Mouse (Mus musculus) heart, postnatal 25 days (tissue): ENCODE measurements around the gene Rbms2. TPM values are rescaled to one million over a fixed set of nuclear protein-coding genes. Genes with fewer than 3 reads are reported as not detected.
"Not testable (repeated sequence)": the region's sequence is repeated elsewhere in the genome, so short reads cannot be mapped to it uniquely, and the experiment has no call there.

Experiments used
- DNase-seq: peaks from one replicate; pipeline ENCODE4 v3.0.0; 2022; ENCODE audit warnings: low spot score
- intact Hi-C: fragments of 180-260 bp; cut with DNase I; formaldehyde crosslinking; loops from one replicate; pipeline ENCODE4 v1.15.1; 2025
- total RNA-seq, 2 experiments: library from RNA; stranded (reverse); gene quantifications; 2 replicates each; pipeline ENCODE4 v1.2.3; 2021

Rbms2 gene
- 10 to 100 TPM; 82.2 to 88.4 TPM for total RNA-seq

DNA sequence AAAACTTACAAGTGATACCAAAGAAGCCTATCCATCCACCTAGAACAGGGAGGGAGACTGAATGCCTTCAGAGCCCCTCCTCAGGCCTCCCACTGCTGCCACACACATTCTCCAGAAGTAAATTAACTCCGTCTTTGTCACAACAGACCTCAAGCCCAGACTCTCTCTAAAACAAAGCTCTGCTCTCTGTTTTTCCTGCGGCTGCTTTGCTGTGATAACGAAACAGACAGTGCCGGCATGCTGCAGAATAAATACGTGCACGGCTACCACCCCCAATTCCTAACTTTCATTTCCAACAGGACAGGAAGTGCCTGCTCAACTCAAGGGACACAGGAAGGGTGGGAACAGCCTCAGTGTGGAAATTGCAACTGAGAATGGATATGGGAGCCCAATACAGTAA is at the start of gene Rbms2:
Rbms2 (minus strand) TSS at position 309 of the 400 bp plus-strand sequence.
- intact Hi-C loops, result no loop called here
- peak; percentile 47 for DNase-seq

DNA sequence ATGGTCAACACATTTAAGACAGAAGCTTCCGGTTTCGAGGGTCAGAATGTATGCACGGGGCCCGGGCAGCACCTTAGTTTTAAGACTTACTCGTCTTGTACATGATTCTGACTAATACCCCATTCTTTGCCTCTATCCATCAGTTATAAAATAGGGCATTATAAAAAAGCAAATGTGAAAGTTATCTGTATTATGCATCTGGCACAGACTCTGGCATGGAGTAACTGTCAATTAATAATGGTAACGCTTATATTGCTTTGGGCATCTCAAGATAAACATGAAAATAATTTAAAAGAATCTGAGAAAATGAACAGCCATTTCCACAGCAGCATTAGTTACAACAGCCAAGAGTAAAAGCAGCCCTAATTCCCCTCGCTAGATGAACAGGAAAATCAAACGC is 47.9 kb upstream of the Rbms2 start:
- DNase-seq, result no peak
- intact Hi-C loops, result no loop called here

DNA sequence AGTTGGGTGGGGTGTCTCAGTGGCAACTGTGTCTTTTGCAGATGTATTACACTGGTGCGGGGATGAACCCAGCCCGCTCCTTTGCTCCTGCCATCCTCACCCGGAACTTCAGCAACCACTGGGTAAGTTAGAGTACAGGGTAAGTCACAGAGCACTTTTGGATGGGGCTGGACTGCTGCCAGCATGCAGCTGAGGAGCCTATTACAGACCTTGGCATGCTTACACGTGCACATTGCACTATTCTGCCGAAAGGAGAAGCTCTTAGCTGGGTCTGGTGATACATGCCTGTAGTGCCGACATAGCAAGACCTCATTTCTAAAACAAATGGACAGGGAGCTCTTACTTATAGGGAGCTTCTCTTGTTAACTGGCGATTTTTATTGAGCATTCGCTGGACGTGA is 47.5 kb upstream of the Rbms2 start:
- DNase-seq, result no peak
- intact Hi-C loops, result no loop called here

DNA sequence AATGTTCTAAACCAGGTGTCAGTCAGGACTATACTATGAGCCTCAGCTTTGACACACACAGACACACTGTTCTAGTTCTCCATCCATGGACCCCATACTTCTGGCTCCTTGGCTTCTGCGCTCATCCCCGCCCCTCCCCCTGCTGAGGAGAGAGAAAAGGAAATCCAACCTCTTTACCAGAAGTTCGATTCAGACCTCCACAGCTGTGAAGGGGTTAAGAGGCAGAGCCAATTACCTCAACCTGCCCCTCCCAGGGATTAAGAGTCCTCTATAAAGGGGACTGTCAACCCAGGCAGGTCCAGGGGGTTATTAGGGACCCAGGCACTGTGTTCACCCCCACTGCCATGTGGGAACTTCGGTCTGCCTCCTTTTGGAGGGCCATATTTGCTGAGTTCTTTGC is 45.4 kb upstream of the Rbms2 start, which contains the start of gene Mip:
Mip (plus strand) TSS at position 301 of the 400 bp plus-strand sequence.
- DNase-seq, result no peak
- intact Hi-C loops, result no loop called here

DNA sequence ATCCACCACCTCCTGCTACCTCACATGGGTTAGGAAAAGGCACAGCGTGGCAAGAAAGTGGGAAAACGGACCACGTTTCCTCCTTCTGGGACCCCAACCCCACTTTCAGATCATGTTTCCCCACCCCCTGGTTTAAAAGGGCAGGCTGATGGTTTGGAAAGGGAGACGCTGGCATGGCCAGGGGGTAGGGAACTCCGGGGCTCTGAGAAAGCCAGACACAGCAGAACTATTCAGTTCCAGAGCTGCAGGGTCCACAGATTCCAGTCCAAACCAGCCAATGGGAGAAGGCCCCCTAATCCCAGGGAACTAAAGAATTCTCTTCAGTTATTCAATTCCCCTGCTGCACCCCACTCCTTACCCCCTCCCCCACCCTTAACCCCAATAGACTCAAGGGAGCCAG is 45.0 kb upstream of the Rbms2 start:
- intact Hi-C loops, result no loop called here
- DNase-seq, result no peak

GRCm38 (mm10) chr10:128221533-128222286 is 41.6 kb upstream of the Rbms2 start:
- intact Hi-C loops, result no loop called here
- no peak for DNase-seq

DNA sequence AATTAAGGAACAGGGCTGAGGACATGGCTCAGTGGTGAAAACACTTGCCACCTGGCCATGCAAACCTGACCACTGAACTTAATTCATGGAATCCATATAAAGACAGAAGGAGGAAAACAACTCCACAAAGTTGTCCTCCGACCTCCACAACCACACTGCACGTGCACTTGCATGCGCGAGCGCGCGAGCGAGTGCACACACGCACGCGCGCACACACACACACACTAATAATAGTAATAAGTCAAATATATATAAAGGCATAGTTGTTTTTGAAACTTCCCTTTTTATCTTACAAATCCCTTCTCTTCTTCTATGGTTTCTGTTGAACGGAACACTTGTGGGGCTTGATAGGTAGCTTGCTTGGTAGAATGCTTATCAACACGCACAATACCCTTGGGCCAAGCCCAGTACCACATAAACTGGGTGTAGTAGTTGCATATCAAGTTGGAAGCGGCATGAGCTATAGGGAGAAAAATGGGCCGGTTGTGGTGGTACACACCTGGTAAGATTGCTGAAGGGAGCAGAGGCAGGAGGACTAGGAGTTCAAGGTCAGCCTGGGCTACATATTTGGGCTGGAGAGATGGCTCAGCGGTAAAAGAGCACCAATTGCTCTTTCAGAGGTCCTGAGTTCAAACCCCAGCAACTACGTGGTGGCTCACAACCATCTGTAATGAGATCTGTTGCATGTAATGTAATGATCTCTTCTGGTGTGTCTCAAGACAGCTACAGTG is 38.5 kb upstream of the Rbms2 start:
- intact Hi-C loops, result no loop called here
- DNase-seq, result no peak

DNA sequence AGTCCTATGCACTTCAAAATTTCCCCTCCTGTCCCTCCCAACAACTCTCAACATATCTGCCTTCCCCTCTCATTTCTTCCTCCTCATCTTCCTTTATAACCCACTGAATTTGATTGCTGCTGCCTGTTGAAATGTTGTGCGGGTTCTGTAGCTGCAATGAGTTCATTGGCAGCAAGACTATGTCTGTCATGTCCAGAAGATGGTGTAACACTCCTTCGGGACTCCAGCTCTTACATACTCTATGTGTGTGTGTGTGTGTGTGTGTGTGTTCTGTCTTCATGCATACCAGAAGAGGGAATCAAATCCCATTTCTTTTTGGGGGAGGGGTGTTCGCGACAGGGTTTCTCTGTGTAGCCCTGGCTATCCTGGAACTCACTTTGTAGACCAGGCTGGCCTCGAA is 34.9 kb upstream of the Rbms2 start:
- intact Hi-C loops, result loop anchor here (2.0 kb wide), 1 partner anchor 70 kb away; no protein-coding TSS in a partner anchor
- no peak for DNase-seq

DNA sequence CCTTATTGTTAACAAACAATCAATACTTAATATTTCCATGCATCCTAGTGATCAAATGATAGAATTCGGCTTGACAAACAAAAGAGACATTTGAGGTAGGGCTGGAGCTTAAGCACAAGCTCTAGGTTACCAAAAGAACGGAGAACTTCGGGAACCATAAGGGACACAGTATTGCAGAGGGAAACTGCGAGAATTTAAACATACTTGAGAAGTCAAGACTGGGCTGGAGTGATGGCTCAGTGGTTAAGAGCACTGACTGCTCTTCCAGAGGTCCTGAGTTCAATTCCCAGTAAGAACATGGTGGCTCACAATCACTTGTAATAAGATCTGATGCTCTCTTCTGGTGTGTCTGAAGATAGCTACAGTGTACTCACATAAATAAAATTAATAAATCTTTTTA is 34.0 kb upstream of the Rbms2 start:
- DNase-seq, result not testable (repeated sequence)
- intact Hi-C loops, result loop anchor here (2.0 kb wide), 1 partner anchor 71 kb away; no protein-coding TSS in a partner anchor

- no peak for DNase-seq
- intact Hi-C loops, result loop anchor here (1.0 kb wide), 1 partner anchor 19 kb away; the partner anchor contains the start of gene Timeless
Observed at GRCm38 (mm10) chr10:128212871-128213323, 32.8 kb upstream of the Rbms2 start.

- intact Hi-C loops, result no loop called here
- DNase-seq, result no peak
Observed at GRCm38 (mm10) chr10:128212148-128212547, 32.1 kb upstream of the Rbms2 start.

- DNase-seq, result peak; percentile 79
- intact Hi-C loops, result no loop called here
Observed at GRCm38 (mm10) chr10:128211390-128212108, 31.5 kb upstream of the Rbms2 start, which contains the start of gene Spryd4. Gene Spryd4 (minus strand): TSS chr10:128211807.

GRCm38 (mm10) chr10:128210954-128211353 is 30.9 kb upstream of the Rbms2 start:
- no peak for DNase-seq
- intact Hi-C loops, result no loop called here

DNA sequence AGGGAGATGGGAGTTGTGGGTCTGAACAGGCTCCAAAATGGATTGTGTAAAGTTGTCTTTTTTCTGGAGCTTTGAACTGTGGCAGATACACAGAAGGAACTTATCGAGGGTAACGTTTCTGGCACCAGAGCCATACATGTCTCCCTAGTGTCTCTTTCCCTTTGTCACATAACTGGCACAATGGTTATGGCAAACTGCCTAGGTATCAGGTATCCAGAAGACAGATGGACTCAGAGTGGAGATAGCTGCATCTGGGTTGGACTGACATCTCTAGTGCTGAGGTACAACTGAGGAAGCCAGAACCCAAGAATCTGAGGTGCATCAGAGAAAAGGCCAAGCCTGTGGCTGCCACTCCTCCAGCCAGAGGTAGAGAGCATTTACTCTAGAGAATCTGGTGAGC is 30.0 kb upstream of the Rbms2 start:
- intact Hi-C loops, result no loop called here
- no peak for DNase-seq

DNA sequence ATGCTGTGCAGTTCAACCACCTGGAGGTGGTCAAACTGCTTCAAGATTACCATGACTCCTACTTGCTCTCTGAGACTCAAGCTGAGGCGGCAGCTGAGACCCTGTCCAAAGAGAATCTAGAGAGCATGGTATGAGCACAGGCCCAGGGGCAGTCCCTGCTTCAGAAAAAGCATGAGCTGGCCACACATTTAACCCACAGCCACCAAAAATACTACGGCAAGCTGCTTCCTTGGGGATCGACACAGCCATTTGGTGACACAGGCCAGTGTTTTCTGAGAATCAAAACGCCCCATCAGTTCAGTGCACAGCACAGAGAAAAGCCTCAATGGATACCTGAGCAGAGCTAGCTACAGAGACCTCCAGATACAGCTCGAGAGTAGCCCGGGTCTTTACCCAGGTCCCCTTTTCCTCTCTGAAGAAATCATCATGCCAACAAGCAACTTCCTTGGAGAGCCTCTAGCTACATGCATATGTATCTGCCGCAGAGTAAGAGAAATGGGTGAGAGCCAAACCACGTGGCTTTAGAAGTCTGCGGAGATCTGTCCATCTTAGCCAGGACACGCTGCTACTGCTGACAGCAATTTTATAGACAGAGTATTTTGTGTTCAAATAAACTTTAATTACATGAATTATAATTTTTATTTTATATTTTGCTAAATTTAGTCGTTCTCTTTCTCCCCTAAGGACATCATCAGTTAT is 29.4 kb upstream of the Rbms2 start:
- intact Hi-C loops, result no loop called here

GRCm38 (mm10) chr10:128208326-128208725 is 28.2 kb upstream of the Rbms2 start:
- no peak for DNase-seq
- intact Hi-C loops, result no loop called here

More for the DNA sequence above, 29.4 kb upstream of the Rbms2 start:
- DNase-seq, result no peak

- intact Hi-C loops, result no loop called here
Observed at GRCm38 (mm10) chr10:128204941-128205340, 24.8 kb upstream of the Rbms2 start.

DNA sequence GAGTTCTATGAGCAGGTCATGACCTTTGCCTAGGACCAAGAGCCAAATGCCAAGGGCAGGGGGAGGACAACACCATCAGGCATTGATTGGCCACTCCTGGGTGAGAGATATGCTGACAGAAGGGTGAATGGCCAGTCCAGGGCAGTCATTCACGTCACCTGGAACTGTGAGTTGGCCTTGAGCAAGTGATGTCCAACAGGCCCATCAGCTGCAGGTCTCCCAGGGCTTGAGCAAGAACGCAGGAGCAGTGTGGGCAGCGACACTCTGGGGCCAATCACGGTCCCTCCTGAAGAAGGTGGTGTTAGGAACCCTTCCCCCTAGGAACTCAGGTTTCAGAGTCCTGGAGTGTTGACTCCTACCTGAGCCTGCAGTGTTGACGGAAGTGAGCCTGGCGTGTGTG is 21.8 kb upstream of the Rbms2 start:
- intact Hi-C loops, result no loop called here
- DNase-seq, result no peak

More at GRCm38 (mm10) chr10:128204941-128205340, 24.8 kb upstream of the Rbms2 start:
- no peak for DNase-seq

DNA sequence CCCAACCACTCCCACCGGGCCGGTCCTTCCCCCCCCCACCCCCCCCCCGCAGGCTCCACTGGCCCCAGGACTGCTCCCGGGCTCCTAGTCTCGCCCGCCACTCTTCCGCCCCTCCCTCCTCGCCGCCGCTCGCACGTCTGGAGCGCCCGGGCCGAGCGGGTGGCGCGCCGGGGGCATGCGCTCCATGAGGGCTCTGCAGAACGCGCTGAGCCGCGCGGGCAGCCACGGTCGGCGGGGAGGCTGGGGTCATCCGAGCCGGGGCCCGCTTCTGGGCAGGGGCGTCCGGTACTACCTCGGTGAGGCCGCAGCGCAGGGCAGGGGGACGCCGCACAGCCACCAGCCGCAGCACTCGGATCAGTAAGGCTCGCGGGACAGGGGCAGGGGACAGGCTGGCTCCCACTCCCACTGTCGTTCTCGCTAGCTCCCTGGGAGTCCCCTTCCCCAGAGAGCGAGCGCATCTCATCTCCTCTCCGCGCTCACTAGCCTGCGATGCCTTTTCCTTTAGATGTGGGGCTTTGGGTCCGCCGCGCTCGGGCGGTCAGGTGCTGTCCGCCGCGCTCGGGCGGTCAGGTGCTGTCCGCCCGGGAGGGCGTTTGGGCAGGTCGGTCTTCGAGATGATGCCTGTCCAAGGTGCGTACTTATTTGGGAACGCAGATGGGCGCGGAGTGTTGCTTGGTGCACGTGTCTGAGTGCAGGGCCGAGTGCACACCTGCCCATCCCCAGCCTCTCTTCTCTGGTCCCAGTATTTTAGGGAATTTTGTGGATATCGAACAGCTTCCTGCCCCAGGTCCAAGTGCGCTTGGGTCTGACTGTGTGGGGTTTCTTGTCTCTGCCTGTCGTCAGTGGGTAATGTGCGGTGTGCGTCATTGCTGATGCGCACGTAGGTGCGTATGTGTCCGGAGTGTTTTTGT is 14.7 kb upstream of the Rbms2 start:
- no peak for DNase-seq
- intact Hi-C loops, result no loop called here
